Mouse (Mus musculus) R1 (cell line): ENCODE data around the gene Snrnp200.
"Not testable (repeated sequence)": the region's sequence is repeated elsewhere in the genome, so short reads cannot be mapped to it uniquely, and the experiment has no call there.

Experiments
- DNase-seq: peaks from one replicate; pipeline ENCODE4 v3.0.0-alpha.2; 2018; ENCODE audit warnings: low read depth, low spot score

Gene Snrnp200

DNA sequence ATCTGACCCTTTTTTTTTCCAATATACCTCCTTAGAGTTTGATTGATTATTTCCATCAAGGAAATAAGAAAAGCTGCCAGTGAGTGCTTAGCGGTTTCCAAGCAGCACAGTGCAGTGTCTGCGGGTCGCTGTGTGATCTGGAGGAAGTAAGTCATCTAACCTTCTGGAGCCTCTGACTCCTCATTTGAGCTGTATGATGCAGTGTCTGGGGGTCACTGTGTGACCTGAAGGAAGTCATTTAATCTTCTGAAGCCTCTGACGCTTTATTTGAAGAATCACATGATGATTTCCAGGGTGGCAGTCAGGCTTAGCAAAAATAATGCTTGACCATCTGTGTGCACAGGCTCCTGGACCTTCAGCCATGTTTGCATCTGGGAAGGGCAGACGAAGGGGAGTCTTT is 44.6 kb downstream of the Snrnp200 start:
- DNase-seq = peak; percentile 10

DNA sequence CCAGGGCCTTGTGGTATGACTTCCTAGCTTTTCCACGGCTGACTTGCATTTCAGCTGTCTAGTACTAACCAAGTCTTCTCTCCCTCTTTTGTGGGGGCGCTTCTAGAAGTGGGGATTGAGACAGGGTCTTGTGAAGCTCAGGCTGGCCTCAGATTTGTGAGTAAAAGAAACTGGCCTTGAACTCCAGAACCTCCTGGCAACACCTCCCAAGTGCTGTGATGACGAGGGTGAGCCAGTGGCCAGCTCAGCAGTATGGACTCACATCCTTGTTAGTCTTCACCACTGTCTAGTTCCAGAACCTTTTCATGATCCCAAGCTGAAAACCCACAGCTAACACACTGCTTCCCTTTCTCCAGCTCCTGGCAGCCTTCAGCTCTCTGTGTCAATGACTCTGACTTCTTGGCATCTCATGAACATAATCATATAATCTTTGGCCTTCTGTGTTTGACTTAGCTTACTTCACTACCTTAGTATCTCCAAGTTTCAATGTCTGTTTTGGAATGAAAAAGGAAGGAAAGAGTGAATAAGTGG is 46.5 kb downstream of the Snrnp200 start:
- DNase-seq = no peak

DNA sequence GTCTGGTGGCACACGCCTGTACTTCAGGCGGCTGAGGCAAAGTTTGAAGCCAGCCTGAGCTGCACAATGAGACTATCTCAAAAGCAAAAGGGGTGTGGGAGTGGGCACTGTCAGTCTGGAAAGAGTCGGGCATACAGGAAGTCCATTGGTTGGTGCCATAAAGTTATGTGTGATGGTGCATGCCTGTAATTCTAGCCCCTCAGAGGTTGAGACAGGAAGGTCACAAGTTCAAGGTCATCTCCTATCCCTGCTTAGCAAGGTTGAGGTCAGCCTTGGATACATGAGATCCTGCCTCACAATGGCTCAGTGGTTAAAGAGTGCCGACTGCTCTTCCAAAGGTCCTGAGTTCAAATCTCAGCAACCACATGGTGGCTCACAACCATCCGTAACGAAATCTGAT is 47.1 kb downstream of the Snrnp200 start:
- peak; percentile 85 for DNase-seq

DNA sequence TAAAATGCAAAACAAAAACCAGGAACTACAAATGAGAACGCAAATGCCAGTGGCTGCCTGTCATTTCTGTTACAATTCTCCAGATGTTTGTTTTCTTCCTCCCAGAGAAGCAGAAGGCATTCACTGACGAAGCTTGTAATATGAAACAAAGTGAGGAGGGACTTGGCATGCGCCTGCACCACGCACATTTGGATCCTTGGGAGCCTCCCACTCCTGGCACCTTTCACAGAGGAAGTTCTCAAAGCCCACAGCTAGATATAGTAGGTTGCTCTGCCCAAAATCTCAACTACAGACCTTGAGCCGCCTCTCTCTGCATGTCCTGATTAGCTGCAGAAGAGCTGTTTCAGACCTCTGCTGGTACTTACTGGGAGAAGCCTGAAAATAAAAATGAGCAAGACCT is 51.2 kb downstream of the Snrnp200 start:
- DNase-seq = no peak

DNA sequence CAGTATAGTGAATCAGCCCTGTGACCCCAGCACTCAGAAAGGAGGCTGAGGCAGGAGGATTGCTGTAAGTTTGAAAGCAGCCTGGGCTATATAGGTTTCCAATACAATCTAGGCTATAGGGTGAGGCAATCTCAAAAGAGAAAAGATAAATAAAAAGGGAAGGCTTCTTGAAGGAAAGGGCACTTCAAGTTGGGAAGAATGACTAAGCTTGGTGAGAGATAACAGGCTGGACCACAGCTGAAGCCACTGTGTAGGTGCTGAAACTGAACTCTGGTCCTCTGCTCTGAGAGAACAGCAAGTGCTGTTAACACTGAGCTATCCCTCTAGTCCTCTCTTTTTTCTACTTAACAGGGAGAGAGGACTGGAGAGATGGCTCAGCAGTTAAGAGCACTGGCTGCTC is 54.3 kb downstream of the Snrnp200 start:
- DNase-seq = no peak

DNA sequence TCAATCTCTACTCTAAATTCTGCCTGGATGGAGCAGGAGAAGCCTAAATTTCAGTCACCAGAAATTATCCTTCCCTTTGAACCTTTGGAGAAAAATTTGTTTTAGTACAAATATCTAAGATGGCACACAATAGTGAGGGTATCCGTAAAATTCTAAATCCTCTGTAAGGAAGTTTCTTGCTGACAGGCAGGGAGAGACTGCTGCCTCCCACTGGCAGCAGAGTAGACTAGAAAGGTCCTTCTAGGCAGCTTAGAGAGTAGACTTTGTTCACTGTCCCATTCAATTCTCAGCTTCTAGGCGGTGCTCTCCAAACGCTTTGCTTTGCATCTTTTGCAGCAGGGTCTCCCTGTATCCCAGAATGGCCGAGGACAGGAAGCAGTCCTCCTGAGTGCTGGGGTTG is 59.7 kb downstream of the Snrnp200 start:
- no peak for DNase-seq

DNA sequence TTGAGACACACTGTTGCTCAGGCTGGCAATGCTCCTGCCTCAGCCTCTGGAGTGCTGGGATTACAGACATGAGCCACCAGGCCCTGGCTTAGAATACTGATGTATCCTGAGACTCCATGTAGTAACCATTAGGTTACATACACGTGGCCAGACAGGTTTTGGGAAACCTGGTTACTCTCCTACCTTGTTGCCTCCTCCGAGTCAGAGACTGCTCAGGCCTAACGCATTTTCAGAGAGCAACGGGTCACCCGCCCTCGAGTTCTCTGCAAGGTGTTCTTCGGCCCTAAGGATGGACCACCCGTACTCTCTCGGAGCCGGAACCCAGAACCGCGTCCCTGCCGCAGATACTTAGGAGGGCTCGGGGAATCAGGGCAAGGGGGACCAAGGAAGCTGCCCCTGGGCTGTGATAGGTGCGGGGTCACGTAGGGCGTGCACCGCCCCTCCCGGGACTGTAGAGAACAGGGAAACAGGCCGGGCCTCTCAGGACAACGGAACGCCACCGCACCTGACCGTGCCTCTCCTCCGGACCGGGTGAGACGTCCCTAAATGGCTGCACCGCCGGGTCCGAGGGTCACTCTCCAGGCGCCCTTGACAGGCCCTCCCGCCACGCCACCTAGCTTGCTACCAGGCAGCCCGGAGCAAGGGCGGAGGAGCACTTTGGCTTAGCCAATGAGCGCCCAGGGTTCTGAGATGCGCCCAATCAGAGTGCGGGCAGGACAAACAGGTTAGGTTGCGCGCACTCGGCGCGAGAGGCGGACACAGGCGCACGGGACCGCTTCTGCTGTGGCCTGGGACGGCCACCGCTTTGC is 61.5 kb downstream of the Snrnp200 start, which contains the start of gene Stard7:
Gene Stard7, plus strand, starts transcription at position 728 of the 809 bp plus-strand sequence.
- DNase-seq = peak; percentile 98

DNA sequence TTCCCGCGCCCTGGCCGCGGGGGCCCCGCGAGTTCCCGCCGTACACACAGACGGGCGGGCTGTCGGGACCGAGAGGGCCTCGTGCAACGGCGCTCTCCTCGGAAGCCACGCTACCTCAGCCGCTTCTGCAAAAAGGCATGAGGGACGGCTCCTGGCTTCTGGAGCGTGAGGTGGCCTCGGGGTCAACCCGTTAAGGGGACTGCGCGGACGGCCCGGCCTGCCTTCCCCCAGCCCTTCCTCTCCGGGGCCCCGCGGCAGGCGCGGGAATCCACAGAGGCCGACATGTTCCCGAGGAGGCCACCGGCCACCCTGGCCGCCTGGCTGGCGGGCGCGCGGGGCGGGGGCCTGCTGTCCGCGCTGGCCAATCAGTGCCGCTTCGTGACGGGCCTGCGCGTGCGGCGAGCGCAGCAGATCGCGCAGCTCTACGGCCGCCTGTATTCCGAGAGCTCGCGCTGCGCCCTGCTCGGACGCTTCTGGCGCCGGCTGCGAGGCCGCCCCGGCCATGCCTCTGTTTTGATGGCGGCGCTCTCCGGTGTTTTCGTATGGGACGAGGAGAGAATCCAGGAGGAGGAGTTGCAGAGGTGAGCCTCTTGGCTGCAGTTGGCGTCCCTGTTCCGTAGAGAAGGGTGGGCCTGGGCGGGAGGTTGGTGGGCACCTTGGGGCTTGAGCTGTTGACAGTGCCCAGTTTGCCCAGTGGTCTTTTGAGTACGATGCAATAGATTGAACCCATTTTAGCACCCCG is 62.3 kb downstream of the Snrnp200 start:
- peak; percentile 78 for DNase-seq

DNA sequence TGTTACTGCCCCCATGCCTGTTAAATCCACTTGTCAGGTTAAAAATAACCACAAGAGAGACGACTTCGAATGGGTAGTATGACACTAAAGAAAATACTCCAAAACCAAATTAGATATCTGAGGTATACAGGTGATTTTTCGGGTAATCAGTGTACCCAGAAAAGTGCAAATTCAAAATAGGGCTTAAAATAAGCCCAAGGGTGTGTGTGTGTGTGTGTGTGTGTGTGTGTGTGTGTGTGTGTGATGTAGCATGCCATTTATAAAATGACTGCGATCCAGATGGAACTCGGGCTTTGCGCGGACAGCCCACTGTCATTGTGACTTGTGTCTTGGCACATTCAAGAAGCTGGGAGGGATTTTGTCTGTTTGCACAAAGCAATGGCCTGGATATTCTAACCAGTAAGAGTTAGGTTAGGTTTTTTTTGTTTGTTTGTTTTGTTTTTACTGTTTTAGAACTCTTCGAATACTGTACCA is 62.9 kb downstream of the Snrnp200 start:
- no peak for DNase-seq

DNA sequence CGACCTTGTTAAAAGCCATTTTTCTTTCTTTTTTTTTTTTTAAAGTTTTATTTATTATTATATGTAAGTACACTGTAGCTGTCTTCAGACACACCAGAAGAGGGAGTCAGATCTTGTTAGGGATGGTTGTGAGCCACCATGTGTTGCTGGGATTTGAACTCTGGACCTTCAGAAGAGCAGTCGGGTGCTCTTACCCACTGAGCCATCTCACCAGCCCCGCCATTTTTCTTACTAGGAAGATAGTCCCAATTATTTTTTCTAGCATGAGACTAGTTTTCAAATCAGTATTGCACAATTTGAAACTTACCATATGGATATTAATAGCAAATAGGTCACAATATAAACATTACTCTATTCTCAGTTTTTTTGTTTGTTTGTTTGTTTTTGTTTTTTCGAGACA is 63.9 kb downstream of the Snrnp200 start:
- DNase-seq = not testable (repeated sequence)

DNA sequence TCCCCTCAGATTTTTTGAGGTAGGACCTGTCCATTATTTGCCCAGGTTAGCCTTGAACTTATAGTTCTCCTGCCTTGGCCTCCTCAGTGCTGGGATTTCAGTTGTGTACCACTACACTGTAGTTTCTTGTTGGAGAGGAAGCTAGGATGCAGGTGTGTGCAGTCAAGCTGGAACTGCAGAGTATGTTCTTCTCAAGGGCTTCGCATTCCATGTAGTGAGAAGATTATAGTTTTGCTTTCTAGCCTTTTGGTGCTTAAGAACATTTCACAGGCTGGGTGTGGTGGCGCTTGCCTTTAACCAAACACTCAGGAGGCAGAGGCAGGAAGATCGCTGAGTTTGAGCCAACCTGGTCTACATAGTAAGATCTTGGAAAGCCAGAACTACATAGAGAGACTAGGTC is 64.6 kb downstream of the Snrnp200 start:
- no peak for DNase-seq

DNA sequence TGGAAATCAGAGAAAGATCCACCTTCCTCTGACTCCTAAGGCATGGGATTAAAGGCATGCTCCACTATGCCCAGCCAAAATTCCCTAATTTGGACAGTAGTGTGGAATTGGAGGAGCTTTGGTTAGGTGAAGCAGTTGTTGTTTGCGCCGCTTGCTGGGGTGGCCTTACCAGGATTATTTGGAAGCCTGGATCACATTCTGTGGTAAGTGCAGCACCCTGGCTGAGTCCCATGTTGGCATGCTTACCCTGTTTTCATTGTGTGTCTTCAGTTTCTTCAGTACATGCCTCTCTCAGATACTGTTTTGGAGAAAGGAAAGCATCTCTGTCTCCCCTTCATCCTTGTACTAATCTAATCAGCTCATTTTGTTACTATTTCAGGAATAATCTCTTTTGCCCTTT is 66.4 kb downstream of the Snrnp200 start:
- no peak for DNase-seq

DNA sequence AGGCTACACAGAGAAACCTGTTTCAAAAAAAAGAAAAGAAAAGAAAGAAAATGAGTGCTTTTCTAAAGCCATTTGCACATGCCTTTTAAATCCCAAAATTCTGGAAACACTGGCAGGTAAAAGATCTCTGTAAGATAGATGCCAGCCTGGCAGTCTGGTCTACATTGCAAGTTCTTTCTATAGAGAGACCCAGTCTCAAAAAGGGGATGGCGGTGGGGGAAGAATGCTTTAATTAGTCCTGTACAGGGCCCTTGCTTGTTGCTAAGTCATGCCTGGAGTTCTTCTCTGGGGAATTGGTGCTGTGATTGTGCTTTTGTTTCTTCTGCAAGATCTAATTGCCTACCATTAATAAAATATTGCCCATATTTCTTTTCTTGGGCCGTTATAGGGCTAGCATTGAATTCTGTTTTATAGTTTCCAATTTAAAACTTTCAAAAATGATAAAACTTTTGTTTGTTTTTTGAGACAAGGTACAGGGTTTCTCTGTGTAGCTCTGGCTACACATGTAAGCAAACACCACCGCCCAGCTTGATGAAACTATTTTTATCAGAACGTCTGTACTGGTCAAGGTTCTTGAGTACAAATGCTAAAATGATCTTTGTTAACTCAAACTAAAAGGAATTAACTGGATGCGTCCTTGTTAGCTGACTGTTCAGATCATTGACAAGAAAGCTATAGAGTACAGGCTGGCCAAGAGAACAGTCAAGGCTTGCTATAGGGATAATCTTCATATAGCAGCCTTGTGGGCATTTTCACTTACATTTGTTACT is 67.5 kb downstream of the Snrnp200 start:
- DNase-seq = no peak

DNA sequence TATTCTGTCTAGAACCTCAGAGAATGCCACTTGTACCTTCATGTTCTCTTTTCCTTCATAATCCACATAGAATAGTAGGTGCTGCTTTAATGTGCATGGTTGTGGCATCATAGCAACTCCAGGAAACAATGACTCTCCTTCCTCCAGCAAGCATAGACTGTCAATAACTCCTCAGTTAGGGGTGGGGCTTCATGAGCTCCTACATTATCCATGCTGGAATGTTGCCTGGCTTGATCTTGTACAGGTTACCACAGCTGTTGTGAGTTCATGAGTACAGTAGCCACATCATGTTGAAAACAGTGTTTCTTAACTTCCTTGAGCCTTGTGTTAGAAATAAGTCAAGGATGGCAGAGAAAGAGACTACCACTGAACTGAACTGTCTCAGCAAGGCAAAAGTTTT is 70.0 kb downstream of the Snrnp200 start:
- DNase-seq = peak; percentile 23
